Mouse (Mus musculus): ENCODE measurements around the gene Lgsn. TPM values are rescaled to one million over a fixed set of nuclear protein-coding genes. Genes with fewer than 3 reads are reported as not detected.
A peak's percentile ranks its signal among the peaks of the same experiment; 100 is the strongest.

The Lgsn gene
- total RNA-seq (2021) = not detected

DNA sequence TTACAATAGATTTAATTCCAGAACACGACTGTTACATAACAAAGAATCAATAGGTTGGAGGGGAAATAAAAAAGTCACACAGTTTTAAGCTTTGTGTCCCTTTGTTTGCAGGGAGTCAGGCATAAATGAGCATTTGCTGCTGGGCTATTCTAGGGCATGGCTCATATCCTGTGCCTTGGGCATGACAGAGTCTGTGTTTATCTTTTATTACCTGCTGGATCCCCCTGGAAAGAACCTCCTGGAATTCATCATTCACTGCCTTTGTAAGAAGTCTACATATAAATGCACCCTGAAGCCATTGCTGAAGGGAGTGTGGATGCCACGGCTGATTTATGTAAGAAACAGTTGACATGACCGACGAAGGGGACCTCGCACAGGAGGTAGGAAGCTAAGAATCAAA lies at the start of gene Lgsn:
Gene Lgsn, plus strand, starts transcription at position 301 of the 400 bp plus-strand sequence.
- no peak for DNase-seq

DNA sequence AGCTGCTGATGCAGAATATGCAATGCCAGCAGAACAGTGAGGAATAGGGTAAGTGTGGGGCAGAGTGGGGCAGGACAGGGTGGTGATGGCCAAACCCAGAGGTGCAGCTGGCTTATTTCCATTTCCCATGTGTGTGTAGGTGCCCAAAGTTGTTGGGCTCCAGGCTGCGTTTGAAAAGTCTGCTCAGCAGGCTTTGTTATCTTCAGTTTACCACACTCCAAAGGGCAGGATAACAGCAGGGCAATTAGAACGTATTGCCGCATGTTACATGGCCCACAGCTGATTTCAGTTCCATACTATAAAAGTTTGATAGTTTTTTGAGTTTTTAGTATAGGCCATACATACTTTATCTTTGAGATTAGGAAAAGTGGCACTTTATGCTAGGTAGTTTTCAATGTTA lies 37.8 kb upstream of the Lgsn start:
- no peak for DNase-seq

DNA sequence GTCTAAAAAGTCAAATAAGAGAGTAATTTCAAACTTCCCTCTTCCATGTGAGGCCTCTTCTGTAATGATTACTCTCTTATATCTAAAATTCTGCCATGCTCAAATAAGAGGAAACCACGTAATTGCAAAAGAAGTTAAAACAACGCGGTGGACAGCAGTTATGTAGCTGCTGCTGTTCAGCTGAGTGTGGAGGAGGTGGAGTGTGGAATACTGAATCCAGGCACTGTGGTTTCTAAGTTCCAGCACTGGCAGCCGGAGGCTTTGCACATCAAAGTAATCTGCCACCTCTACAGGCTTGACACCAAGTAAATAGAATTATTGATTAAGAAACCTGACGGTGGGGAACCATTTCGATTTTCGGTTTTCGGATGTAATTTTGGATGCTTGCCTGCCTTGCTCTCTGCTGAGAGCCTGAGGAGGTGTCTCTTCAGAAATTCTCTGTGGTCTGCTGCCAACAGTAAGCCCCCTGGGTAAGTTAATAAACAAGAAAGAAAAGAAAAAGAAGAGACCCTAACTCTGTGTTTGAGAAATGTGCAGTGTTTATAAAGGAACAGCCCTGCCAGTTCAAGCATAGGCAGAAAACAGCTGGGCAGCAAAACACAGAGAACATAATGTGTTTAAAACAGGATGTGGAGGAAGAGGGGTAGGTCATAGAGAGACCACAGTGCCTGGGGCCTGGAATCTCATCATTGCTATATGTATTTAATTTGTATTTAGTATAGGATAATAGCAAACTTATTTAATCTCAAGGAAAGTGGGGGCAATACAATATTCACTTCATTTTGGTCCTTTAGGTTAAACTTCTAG lies 33.7 kb upstream of the Lgsn start:
- DNase-seq = no peak

GRCm38 (mm10) chr1:31143571-31143970 lies 32.6 kb upstream of the Lgsn start:
- no peak for DNase-seq

- no peak for DNase-seq
Observed at GRCm38 (mm10) chr1:31149671-31150070, 26.5 kb upstream of the Lgsn start.

DNA sequence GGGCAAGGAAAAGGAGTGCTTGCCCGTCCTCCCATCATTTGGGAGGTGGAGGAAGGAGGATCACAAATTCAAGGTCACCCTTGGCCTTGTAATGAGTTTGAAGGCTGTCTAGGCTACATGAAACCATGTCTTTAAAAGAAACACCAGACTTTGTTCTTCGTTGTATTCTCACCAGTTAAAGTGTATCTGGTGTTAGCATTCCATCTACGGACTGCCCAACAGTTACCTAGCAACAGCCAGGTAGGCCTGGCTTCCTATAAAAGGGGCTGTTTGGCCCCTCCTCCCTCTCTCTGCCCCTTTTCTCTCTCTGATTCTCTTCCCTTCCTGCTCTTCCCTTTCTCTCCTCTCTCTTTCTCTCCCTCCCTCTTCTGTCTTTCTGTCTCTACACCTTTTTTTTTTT lies 25.7 kb upstream of the Lgsn start:
- no peak for DNase-seq

GRCm38 (mm10) chr1:31152799-31153426 lies 23.3 kb upstream of the Lgsn start:
- DNase-seq = no peak

- DNase-seq = peak; percentile 27 to 50
Observed at GRCm38 (mm10) chr1:31153793-31154349, 22.3 kb upstream of the Lgsn start.

DNA sequence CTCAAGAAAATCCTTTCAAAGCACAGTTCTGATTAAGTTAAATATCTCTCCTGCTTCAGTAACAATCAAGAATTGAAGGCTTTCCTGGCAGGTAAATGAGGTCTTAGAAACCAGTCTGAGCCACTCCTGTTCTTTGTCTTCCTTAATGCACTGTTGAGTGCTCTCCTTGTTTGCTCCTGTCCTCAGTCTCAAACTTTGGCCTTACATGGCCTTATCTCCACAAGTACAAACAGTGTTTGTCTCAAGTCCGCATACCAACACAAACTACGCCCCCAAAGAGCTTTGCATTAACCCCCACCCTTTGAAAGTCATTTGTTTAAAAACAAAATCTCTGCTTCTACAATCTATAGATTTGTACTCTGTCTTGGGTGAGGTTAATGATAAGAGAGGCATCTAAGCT lies 20.0 kb upstream of the Lgsn start:
- no peak for DNase-seq

DNA sequence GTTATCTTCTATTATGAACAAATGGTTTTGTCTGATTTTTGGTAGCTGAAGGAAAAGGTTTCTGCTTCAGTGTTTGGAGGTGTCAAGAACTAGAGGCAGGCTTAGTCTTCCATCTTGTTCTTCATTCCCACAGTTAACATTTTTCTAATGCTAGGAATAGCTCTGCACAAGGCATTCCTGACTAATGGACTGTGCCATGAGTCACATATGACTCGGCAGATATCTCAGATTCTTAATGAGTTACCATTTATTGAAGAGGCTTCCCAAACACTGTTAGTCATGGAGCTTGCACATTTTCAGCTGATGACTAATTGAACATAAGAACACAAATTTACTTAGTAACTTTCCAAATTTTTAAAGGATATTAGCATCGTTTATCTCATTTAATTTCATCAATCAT lies 19.3 kb upstream of the Lgsn start:
- no peak for DNase-seq

GRCm38 (mm10) chr1:31164527-31165189 lies 11.5 kb upstream of the Lgsn start:
- DNase-seq = no peak

- no peak for DNase-seq
Observed at GRCm38 (mm10) chr1:31165326-31166121, 10.7 kb upstream of the Lgsn start.

DNA sequence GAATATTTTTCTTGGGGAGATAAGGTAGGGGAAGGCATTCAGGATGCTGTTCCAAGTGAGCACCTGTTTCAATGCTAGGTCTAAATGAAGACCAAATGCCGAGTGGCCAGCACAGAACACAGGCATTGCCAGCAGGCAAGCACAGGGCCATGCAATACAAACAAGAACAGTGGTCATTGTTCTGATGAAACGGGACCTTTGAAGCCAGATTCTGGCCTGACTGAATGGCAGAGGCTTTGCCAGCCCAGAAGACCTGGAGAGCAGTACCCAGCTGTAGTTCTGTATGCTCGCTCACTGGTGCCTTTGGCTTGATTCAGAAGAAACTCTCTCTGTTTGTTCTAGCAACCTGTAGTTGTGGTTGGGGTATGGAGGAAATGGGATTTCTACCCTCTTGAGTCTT lies 800 bp upstream of the Lgsn start:
- no peak for DNase-seq

DNA sequence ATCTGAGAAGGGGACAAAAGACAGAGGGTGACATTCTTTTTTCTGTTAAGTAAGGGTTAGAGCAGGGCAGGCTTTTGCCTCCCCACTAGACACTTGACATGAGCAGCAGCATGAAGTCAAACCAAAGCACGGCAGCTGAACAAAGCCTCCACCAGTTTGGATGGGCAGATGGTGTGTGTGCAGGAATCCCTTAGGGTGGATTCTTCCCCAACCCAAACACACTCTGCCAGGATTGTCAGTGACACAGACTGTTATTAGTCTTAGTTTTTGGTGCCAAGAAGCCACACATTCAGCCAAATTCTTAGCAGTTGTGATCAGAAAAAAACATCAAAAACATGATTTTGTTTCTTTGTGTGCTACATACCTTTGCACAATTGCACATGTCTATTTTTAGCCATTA lies 2.1 kb downstream of the Lgsn start:
- peak; percentile 61 to 64 for DNase-seq

GRCm38 (mm10) chr1:31190237-31190866 lies 14.2 kb downstream of the Lgsn start:
- no peak for DNase-seq

GRCm38 (mm10) chr1:31195633-31196032 lies 19.4 kb downstream of the Lgsn start:
- no peak for DNase-seq

- no peak for DNase-seq
Observed at GRCm38 (mm10) chr1:31196959-31197358, 20.8 kb downstream of the Lgsn start.

- DNase-seq = no peak
Observed at GRCm38 (mm10) chr1:31203771-31204170, 27.6 kb downstream of the Lgsn start.

- DNase-seq = no peak
Observed at GRCm38 (mm10) chr1:31205346-31205745, 29.1 kb downstream of the Lgsn start.

GRCm38 (mm10) chr1:31205770-31206169 lies 29.6 kb downstream of the Lgsn start:
- DNase-seq = no peak

GRCm38 (mm10) chr1:31210144-31210543 lies 33.9 kb downstream of the Lgsn start:
- peak in 1 of 2 experiments; percentile 35 for DNase-seq

DNA sequence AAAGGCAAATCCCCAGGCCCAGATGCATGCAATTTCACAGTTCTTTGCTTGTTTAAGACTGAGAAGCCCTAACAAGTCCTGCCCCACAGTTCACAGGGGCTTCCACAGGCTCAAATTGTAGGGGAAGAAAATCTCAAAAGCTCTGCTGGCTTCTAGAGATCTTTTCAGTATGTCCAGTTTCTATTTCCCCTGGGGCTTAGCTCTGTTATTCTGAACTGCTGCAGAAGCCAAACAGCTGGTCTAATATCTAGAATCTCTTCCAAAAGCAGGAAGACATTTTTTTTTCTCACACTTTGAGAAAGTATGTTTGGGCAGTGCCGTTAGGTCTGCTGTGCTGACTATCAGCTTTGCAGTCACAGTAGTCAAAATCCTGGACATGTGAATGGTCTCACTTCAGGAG lies 38.6 kb downstream of the Lgsn start:
- DNase-seq = no peak
